Mouse (Mus musculus) liver, adult 2 months (tissue): ENCODE data around the gene Zfp629. TPM values are rescaled to one million over a fixed set of nuclear protein-coding genes. Genes with fewer than 3 reads are reported as not detected.
A peak's percentile ranks its signal among the peaks of the same experiment; 100 is the strongest.

Experiments
- DNase-seq: peaks from one replicate; pipeline ENCODE4 v3.0.0-alpha.2; 2011; ENCODE audit warnings: low read depth, low spot score; ENCODE audit errors: extremely low read depth
- H3K27ac ChIP-seq: fragments of 200-500 bp; replicated peaks from 2 replicates; pipeline ENCODE4 v1.5.1; 2012; ENCODE audit warnings: low read depth, mild to moderate bottlenecking, control low read depth, inconsistent platforms, low read length; ENCODE audit not compliant: insufficient read depth
- H3K27me3 ChIP-seq: fragments of 200-500 bp; 2 replicates; pipeline ENCODE4 v1.6.1; 2012; ENCODE audit warnings: mild to moderate bottlenecking, moderate library complexity, low read length, inconsistent platforms; ENCODE audit not compliant: control insufficient read depth, insufficient read depth
- H3K36me3 ChIP-seq: fragments of 200-500 bp; 2 replicates; pipeline ENCODE4 v1.6.1; 2012; ENCODE audit warnings: low read length, inconsistent platforms; ENCODE audit not compliant: control insufficient read depth, insufficient read depth
- H3K4me1 ChIP-seq: fragments of 200-500 bp; 2 replicates; pipeline ENCODE4 v1.6.1; 2011; ENCODE audit warnings: low read length; ENCODE audit not compliant: control insufficient read depth, insufficient read depth
- H3K4me3 ChIP-seq: fragments of 200-500 bp; 2 replicates; pipeline ENCODE4 v1.5.1; 2011; ENCODE audit warnings: low read depth, mild to moderate bottlenecking, control low read depth, low read length, moderate library complexity; ENCODE audit not compliant: insufficient read depth
- H3K79me2 ChIP-seq: fragments of 200-500 bp; 2 replicates; pipeline ENCODE4 v1.6.1; 2012; ENCODE audit warnings: inconsistent platforms, mild to moderate bottlenecking, low read length, moderate library complexity; ENCODE audit not compliant: control insufficient read depth, insufficient read depth
- H3K9ac ChIP-seq: fragments of 200-500 bp; 2 replicates; pipeline ENCODE4 v1.6.1; 2012; ENCODE audit warnings: low read depth, mild to moderate bottlenecking, control low read depth, inconsistent platforms, low read length
- CTCF ChIP-seq: fragments of 200-500 bp; IDR thresholded peaks from 2 replicates; pipeline ENCODE4 v1.5.1; 2011; ENCODE audit warnings: low read depth, low read length, control low read depth
- POLR2A ChIP-seq: fragments of 200-500 bp; IDR thresholded peaks from 2 replicates; pipeline ENCODE4 v1.6.1; 2011; ENCODE audit warnings: low read length, control low read depth; ENCODE audit not compliant: insufficient read depth; ENCODE audit errors: extremely low read depth
- WGBS: fragments of 180-500 bp; shearing (Covaris S2); methylation state at CpG from one replicate; pipeline ENCODE4 v1.1.7; 2018; 5-methylcytosine and 5-hydroxymethylcytosine counted together
- polyA plus RNA-seq: library from polyadenylated mRNA; depleted of rRNA; stranded (reverse); fragments of >200 nt; gene quantifications from 2 replicates; pipeline ENCODE4 v1.2.3, GENCODE M21; 2012
- total RNA-seq: library from RNA; depleted of rRNA; stranded (reverse); fragments of >200 nt; gene quantifications from 2 replicates; pipeline ENCODE4 v1.2.3, GENCODE M21; 2014

Gene Zfp629
- total and polyA plus RNA-seq, 2 experiments, result 4.8 to 7.0 TPM

GRCm38 (mm10) chr7:127614091-127614490, 1.5 kb downstream of the Zfp629 start:
- Histone ChIP-seq H3K36me3 (no peaks in the 10 kb centered on the region; the same call in 1 of the 2 replicates), H3K27ac (peak overlapping the region; percentile 69), H3K79me2 (0 out of 2 replicates have a peak, but pooled peaks cover 3% of the 10 kb centered on the region), H3K4me1 (peaks cover 3% of the 10 kb centered on the region; the same call in 1 of the 2 replicates), H3K4me3 (peak overlapping the region; percentile 98), H3K9ac (peak overlapping the region; percentile 70), H3K27me3 (no peaks in the 10 kb centered on the region)
- 14% methylated on average over 8 of the region's 8 CpGs for WGBS
- TF ChIP-seq CTCF (no peak), POLR2A (no peak)
- peak; percentile 53 for DNase-seq

GRCm38 (mm10) chr7:127613501-127613900, 2.1 kb downstream of the Zfp629 start:
- TF ChIP-seq POLR2A (no peak), CTCF (no peak)
- 0 out of 2 replicates have a peak, but pooled peaks cover 3% of the 10 kb centered on the region for H3K79me2 ChIP-seq
- no peak for DNase-seq
- H3K36me3 ChIP-seq, result no peaks in the 10 kb centered on the region; the same call in 1 of the 2 replicates
- no peak overlapping the region for H3K27ac ChIP-seq
- no peaks in the 10 kb centered on the region for H3K27me3 ChIP-seq
- no peak overlapping the region for H3K4me3 ChIP-seq
- peaks cover 3% of the 10 kb centered on the region; the same call in 1 of the 2 replicates for H3K4me1 ChIP-seq
- H3K9ac ChIP-seq, result no peak overlapping the region
- WGBS, result 85% methylated on average over 8 of the region's 8 CpGs

- H3K4me3 ChIP-seq, result no peak overlapping the region
- H3K9ac ChIP-seq, result no peak overlapping the region
- WGBS, result 98% methylated on average over 26 of the region's 26 CpGs
- TF ChIP-seq POLR2A (no peak), CTCF (no peak)
- peaks cover 3% of the 10 kb centered on the region; the same call in 1 of the 2 replicates for H3K4me1 ChIP-seq
- no peaks in the 10 kb centered on the region for H3K27me3 ChIP-seq
- no peak for DNase-seq
- H3K79me2 ChIP-seq, result 0 out of 2 replicates have a peak, but pooled peaks cover 3% of the 10 kb centered on the region
- H3K27ac ChIP-seq, result no peak overlapping the region
- H3K36me3 ChIP-seq, result no peaks in the 10 kb centered on the region; the same call in 1 of the 2 replicates
These were observed 4.0 kb downstream of the Zfp629 start for GRCm38 (mm10) chr7:127611561-127611960.

- H3K9ac ChIP-seq, result no peak overlapping the region
- WGBS, result 96% methylated on average over 29 of the region's 29 CpGs
- H3K4me3 ChIP-seq, result no peak overlapping the region
- H3K36me3 ChIP-seq, result no peaks in the 10 kb centered on the region; the same call in 1 of the 2 replicates
- peaks cover 3% of the 10 kb centered on the region; the same call in 1 of the 2 replicates for H3K4me1 ChIP-seq
- H3K27me3 ChIP-seq, result no peaks in the 10 kb centered on the region
- H3K27ac ChIP-seq, result no peak overlapping the region
- TF ChIP-seq CTCF, result no peak
- no peak for TF ChIP-seq POLR2A
- H3K79me2 ChIP-seq, result 0 out of 2 replicates have a peak, but pooled peaks cover 3% of the 10 kb centered on the region
- DNase-seq, result no peak
These were observed 4.6 kb downstream of the Zfp629 start for GRCm38 (mm10) chr7:127611011-127611410.

- WGBS, result 85% methylated on average over 6 of the region's 6 CpGs
- no peak overlapping the region for H3K4me3 ChIP-seq
- no peaks in the 10 kb centered on the region for H3K27me3 ChIP-seq
- no peak for TF ChIP-seq CTCF
- no peak for TF ChIP-seq POLR2A
- no peak overlapping the region for H3K27ac ChIP-seq
- H3K79me2 ChIP-seq, result no peaks in the 10 kb centered on the region
- no peaks in the 10 kb centered on the region for H3K4me1 ChIP-seq
- peaks cover 2% of the 10 kb centered on the region; the same call in 1 of the 2 replicates for H3K36me3 ChIP-seq
- no peak for DNase-seq
- H3K9ac ChIP-seq, result no peak overlapping the region
These were observed 8.4 kb downstream of the Zfp629 start for GRCm38 (mm10) chr7:127607150-127607549.

- Histone ChIP-seq H3K9ac (no peak overlapping the region), H3K4me1 (no peaks in the 10 kb centered on the region), H3K27ac (no peak overlapping the region), H3K4me3 (no peak overlapping the region), H3K79me2 (no peaks in the 10 kb centered on the region), H3K27me3 (no peaks in the 10 kb centered on the region), H3K36me3 (peaks cover 2% of the 10 kb centered on the region; the same call in 1 of the 2 replicates)
- DNase-seq, result no peak
- 87% methylated on average over 10 of the region's 10 CpGs for WGBS
- TF ChIP-seq CTCF (no peak), POLR2A (no peak)
These were observed 11.3 kb downstream of the Zfp629 start for GRCm38 (mm10) chr7:127604256-127604655.
